Mouse (Mus musculus) left cerebral cortex, postnatal 25 days (tissue): ENCODE measurements around the gene Tcte2. TPM values are rescaled to one million over a fixed set of nuclear protein-coding genes. Genes with fewer than 3 reads are reported as not detected.
"Not testable (repeated sequence)": the region's sequence is repeated elsewhere in the genome, so short reads cannot be mapped to it uniquely, and the experiment has no call there.

Experiments used
- DNase-seq, 2 experiments: peaks; one replicate each; pipeline ENCODE4 v3.0.0; 2022; ENCODE audit warnings: low spot score in 2 of 2, mixed read lengths in 1 of 2
- intact Hi-C: fragments of 180-260 bp; cut with DNase I; formaldehyde crosslinking; loops from one replicate; pipeline ENCODE4 v1.15.1; 2025
- total RNA-seq, 2 experiments: library from RNA; stranded (reverse); gene quantifications; 2 replicates each; pipeline ENCODE4 v1.2.3; 2021

The Tcte2 gene
- total RNA-seq, result 10 to 100 TPM; 22.8 to 23.2 TPM

- peak; percentile 53 to 60 for DNase-seq
These were observed at the start of gene Tcte2 for GRCm38 (mm10) chr17:13761179-13761913. Tcte2 (minus strand) TSS chr17:13761825.

GRCm38 (mm10) chr17:13806016-13806415 is 44.4 kb upstream of the Tcte2 start:
- no peak for DNase-seq
- intact Hi-C loops, result no loop called here

More at GRCm38 (mm10) chr17:13761179-13761913, at the start of gene Tcte2:
- intact Hi-C loops, result loop anchor here (5.0 kb wide), 1 partner anchor 84 kb away; no protein-coding TSS in a partner anchor

DNA sequence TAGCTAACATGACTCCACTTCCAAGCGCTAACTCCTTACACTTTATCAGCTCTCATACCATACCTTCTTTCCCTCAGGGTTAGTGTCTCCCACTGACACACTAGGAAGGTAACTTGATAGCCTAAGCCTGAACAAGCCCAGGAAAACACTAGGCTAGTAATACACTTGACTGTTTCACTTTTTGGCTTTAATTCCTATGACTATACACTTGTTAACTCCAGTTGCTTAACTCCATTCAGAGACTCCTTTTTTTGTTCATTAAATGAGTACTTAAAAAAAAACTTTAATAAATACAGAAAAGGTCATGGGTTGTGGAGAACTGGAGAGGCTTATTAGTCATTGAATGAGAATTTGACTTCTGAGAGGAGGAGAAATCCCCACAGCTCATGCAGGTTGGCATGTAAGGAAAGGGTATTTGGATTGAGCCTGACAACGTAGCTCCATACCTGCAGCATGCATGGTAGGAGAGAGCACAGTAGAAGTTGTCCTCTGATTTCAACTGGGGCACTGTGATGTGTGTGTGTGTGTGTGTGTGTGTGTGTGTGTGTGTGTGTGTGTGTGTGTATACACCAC is 41.3 kb upstream of the Tcte2 start:
- intact Hi-C loops, result no loop called here

GRCm38 (mm10) chr17:13797691-13798090 is 36.1 kb upstream of the Tcte2 start:
- no peak for DNase-seq
- intact Hi-C loops, result no loop called here

More for the DNA sequence above, 41.3 kb upstream of the Tcte2 start:
- DNase-seq, result no peak

GRCm38 (mm10) chr17:13790033-13790432 is 28.4 kb upstream of the Tcte2 start:
- intact Hi-C loops, DNase-seq: not testable (repeated sequence)

DNA sequence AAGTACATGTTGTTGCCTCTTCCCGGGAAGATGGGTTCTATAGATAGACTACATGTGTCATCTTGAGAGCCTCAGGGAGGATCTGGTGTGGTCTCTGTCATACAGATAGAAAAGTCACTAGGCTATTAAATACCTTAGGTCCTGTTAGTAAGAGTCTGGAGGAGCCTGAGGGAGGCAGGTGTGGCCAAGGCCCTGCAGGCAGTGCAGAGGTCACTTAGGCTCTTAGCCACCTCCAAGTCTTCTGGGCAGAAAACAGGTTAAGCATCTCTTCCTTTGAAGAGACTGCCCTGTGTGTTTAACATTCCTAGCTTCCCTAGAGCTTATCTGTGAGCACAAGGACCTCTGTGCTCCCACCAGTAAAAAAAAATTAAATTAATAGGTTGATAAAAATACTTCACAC is 21.8 kb upstream of the Tcte2 start:
- intact Hi-C loops, result no loop called here

GRCm38 (mm10) chr17:13781948-13782347 is 20.3 kb upstream of the Tcte2 start:
- intact Hi-C loops, result no loop called here
- no peak for DNase-seq

More for the DNA sequence above, 21.8 kb upstream of the Tcte2 start:
- DNase-seq, result no peak

DNA sequence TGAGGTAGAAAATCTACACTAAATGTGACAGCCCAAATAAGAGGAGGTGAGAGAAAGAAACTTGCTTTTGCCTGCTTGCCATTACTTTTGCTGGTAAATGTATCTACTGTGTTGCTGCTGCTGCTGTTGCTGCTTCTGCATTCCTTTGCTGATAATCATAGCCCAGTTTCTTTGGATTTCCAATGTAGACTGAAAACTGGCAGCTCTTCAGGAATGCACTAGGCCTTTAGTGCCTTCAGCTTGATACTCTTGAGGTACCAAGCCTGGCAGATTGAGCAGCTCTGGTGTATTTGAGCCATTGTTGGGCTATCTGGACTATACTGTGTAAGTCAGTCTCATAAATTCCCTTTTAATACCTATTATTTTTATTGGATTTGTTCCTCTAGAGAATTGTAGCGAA is 17.2 kb upstream of the Tcte2 start:
- intact Hi-C loops, result no loop called here
- DNase-seq, result no peak

- intact Hi-C loops, result no loop called here
- DNase-seq, result no peak
These were observed 16.1 kb upstream of the Tcte2 start for GRCm38 (mm10) chr17:13777676-13778075.

GRCm38 (mm10) chr17:13769256-13769655 is 7.6 kb upstream of the Tcte2 start:
- intact Hi-C loops, result no loop called here
- DNase-seq, result peak in 1 of 2 experiments; percentile 30

DNA sequence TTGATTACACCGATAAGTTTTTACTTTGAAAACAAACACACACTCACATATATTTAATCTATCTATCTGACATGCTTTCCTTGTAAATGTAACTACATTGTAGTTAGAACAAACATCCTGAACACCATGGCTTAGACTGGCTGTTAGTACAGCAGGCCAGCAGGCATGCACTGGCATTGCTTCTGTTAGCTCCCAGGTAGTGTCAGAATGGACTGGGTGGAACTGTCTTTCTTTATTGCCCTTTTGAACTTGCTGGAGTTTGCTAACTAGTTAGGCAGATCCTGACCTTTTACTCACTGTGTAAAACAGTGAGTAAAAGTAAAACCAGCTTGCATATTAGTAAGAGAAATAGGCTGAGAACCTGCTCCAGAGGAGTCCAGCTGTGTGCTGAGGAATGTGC is 6.9 kb upstream of the Tcte2 start:
- no peak for DNase-seq
- intact Hi-C loops, result no loop called here

GRCm38 (mm10) chr17:13764911-13765310 is 3.3 kb upstream of the Tcte2 start:
- intact Hi-C loops, result loop anchor here (5.0 kb wide), 1 partner anchor 88 kb away; no protein-coding TSS in a partner anchor
- DNase-seq, result not testable (repeated sequence)

GRCm38 (mm10) chr17:13763819-13764218 is 2.2 kb upstream of the Tcte2 start:
- intact Hi-C loops, result loop anchor here (2.0 to 5.0 kb wide), 2 partner anchors 87 to 291 kb away; no protein-coding TSS in a partner anchor
- no peak for DNase-seq

DNA sequence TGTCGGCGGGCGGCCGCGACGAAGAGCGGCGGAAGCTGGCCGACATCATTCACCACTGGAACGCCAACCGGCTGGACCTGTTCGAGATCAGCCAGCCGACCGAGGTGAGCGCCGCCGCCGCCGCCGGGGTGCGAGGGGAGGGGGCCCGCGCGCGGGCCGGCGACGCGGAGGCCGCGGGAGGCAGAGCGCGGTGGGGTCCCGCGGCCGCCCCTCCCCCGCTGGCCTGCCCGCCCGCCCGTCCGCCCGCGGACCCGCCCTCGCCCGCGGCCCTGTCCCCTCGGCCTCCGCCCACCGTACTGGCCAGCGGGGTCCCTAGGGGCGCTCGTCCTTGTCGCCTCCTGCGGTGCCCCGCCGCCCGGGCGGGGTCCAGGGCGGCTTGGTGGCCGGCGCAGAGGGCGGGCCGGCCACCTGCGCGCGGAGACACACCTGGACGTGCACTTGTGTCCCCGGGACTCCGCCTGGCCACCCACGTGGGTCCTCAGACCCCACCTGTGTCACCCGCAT is 898 bp downstream of the Tcte2 start:
- intact Hi-C loops, result loop anchor here (5.0 kb wide), 1 partner anchor 83 kb away; no protein-coding TSS in a partner anchor
- DNase-seq, result no peak

GRCm38 (mm10) chr17:13759853-13760627 is 1.6 kb downstream of the Tcte2 start, which contains the start of gene Afdn:
Afdn (plus strand) TSS chr17:13760539.
- peak; percentile 72 to 84 for DNase-seq
- intact Hi-C loops, result loop anchor here (5.0 kb wide), 1 partner anchor 83 kb away; no protein-coding TSS in a partner anchor

DNA sequence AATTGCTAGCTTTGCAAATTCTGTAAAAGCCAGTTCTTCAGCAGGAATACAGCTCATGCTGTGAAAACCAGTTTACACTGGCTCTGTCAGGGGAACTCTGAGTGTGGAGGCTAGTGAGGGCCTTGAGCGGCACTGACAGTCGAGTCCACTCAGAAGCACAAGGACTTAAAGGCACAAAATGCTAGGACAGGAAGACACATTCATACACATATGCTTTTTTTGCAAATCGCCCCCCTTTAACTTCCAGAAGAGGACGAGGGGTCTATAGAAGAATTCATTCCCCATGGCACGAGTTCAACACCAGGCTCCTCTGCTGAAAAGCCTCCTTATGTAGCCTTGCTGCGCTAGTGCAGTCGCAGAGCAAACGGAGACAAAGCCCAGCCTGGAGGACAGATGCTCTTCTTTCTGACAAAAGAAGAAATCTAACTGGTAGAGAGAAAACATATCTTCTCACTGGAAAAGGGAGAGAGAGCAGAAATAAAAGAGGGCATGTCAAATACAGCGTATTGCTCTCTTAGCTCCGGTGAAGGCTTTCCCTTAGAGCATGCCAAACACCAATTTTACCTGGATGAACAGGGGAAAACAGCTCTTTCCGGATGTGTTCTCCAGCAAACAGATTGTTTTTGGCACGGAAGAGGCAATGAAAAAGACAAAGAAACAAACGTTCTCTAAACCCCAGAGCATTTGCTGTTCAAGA is 2.3 kb downstream of the Tcte2 start:
- intact Hi-C loops, result no loop called here
- DNase-seq, result peak in 1 of 2 experiments; percentile 50

DNA sequence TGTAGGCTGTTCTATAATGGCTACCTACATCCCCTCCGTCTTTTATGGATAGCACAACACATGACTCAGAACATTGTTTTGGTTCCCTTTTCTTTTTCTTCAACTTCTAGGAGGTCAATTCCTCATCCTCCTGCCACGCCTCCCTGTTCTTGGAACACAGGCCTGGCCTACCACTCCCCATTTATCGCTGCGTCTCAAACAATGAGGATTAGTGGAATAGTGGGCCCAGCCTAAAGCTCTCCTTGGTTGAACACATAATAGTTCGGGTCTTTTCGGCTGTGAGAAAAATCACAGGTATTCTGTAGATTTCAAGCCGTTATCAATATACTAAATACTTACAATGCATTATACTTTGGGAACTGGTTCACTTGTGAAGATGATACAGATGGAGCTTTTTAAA is 3.0 kb downstream of the Tcte2 start:
- DNase-seq, result no peak
- intact Hi-C loops, result no loop called here

GRCm38 (mm10) chr17:13754940-13755339 is 6.7 kb downstream of the Tcte2 start:
- DNase-seq, result no peak
- intact Hi-C loops, result no loop called here

DNA sequence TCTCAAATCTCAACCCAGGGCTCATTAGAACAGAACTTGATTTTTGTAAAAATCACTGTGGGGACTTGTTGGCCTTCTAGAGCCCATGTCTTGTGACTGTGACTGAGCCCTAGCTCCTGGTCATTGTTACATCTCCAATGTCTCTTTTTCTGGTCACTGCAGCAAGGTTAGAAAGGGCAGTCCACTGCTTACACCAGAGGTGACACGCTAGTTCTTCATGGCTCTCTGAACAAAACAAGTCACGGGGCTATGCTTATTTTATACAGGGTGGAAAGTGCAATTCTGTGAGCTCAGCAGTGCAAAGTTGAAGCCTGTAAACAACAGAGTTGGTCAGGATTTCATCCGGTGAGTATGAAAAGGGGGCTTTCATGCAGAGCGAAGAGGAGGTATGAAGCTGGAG is 7.7 kb downstream of the Tcte2 start:
- DNase-seq, result no peak

More for the DNA sequence above, 7.7 kb downstream of the Tcte2 start:
- intact Hi-C loops, result no loop called here
